Mouse (Mus musculus) liver, embryonic 14.5 days (tissue): ENCODE results near the gene Fah. TPM values are rescaled to one million over a fixed set of nuclear protein-coding genes. Genes with fewer than 3 reads are reported as not detected.

Experiments
- ATAC-seq: fragments of 200-750 bp; cut with Nextera tagmentation; 2 replicates; pipeline ENCODE4 v1.8.0; 2017; ENCODE audit warnings: moderate number of reproducible peaks, mild to moderate bottlenecking, moderate library complexity; ENCODE audit not compliant: insufficient read depth
- DNase-seq, 3 experiments: peaks; one replicate each; pipeline ENCODE4 v3.0.0-alpha.2; 2012 to 2013; ENCODE audit warnings: low read depth in 3 of 3, low spot score in 3 of 3
- H3K27ac ChIP-seq: fragments of 300-500 bp; sonication (generic); 2 replicates; pipeline ENCODE4 v1.5.1; 2014; ENCODE audit warnings: moderate library complexity, mild to moderate bottlenecking, control low read depth, inconsistent platforms
- H3K27me3 ChIP-seq: fragments of 300-500 bp; sonication (generic); 2 replicates; pipeline ENCODE4 v1.6.1; 2014; ENCODE audit warnings: mild to moderate bottlenecking, low read length, moderate library complexity; ENCODE audit not compliant: control insufficient read depth, insufficient read depth
- H3K36me3 ChIP-seq: fragments of 300-500 bp; sonication (generic); replicated peaks from 2 replicates; pipeline ENCODE4 v1.6.1; 2014; ENCODE audit warnings: low read depth; ENCODE audit not compliant: control insufficient read depth, insufficient read depth
- H3K4me1 ChIP-seq, 2 experiments: fragments of 200-500 bp in 1 of 2; fragments of 300-500 bp in 1 of 2; sonication (generic) in 1 of 2; replicated peaks; 2 replicates each; pipeline ENCODE4 v1.6.1; 2012 to 2014; ENCODE audit warnings: antibody characterized with exemption in 1 of 2, inconsistent platforms in 1 of 2, low read length in 1 of 2; ENCODE audit not compliant: control insufficient read depth in 2 of 2, insufficient read depth in 2 of 2
- H3K4me2 ChIP-seq: fragments of 300-500 bp; sonication (generic); 2 replicates; pipeline ENCODE4 v1.6.1; 2014; ENCODE audit warnings: low read depth, mild to moderate bottlenecking, control low read depth, moderate library complexity
- H3K4me3 ChIP-seq, 2 experiments: fragments of 200-500 bp in 1 of 2; fragments of 300-500 bp in 1 of 2; sonication (generic) in 1 of 2; 2 replicates each; pipeline ENCODE4 v1.5.1; 2012 to 2014; ENCODE audit warnings: low read depth in 2 of 2, low read length in 2 of 2, mild to moderate bottlenecking in 2 of 2, control low read depth in 1 of 2, inconsistent platforms in 1 of 2, moderate library complexity in 1 of 2; ENCODE audit not compliant: insufficient read depth in 1 of 2
- H3K9ac ChIP-seq: fragments of 300-500 bp; sonication (generic); replicated peaks from 2 replicates; pipeline ENCODE4 v1.6.1; 2014; ENCODE audit warnings: mild to moderate bottlenecking, control low read depth, moderate library complexity
- H3K9me3 ChIP-seq: fragments of 300-500 bp; sonication (generic); 2 replicates; pipeline ENCODE4 v1.6.1; 2016; ENCODE audit warnings: low read length, mixed read lengths; ENCODE audit not compliant: control insufficient read depth
- CTCF ChIP-seq: IDR thresholded peaks from 2 replicates; pipeline ENCODE4 v1.5.1; 2016; ENCODE audit warnings: antibody characterized with exemption, low read depth, control low read depth
- EP300 ChIP-seq: IDR thresholded peaks from 2 replicates; pipeline ENCODE4 v1.6.1; 2016; ENCODE audit warnings: antibody characterized with exemption, low read depth
- WGBS: fragments of 180-500 bp; shearing (Covaris S2); extraction: QIAGEN DNeasy Blood & Tissue Kit; methylation state at CpG from one replicate; pipeline ENCODE4 v1.1.7; 2014; ENCODE audit not compliant: insufficient replicate concordance; 5-methylcytosine and 5-hydroxymethylcytosine counted together
- polyA plus RNA-seq, 2 experiments: library from polyadenylated mRNA; depleted of rRNA in 1 of 2; stranded (reverse) in 1 of 2; unstranded in 1 of 2; fragments of >200 nt; fragmentation: Nextera tagmentation in 1 of 2; extraction: Ambion mirVana in 1 of 2; gene quantifications; 2 replicates each; pipeline versions ENCODE4 v1.2.1 to v1.2.3; 2012 to 2014

The Fah gene
- polyA plus RNA-seq, 2 experiments: 23.5 to 36.5 TPM

GRCm38 (mm10) chr7:84555294-84555693 lies 51.2 kb downstream of the Fah start:
- H3K27me3 ChIP-seq: no peaks in the 10 kb centered on the region
- WGBS: 41% methylated on average over 3 of the region's 3 CpGs
- no peak overlapping the region for H3K27ac ChIP-seq
- H3K9me3 ChIP-seq: no peaks in the 10 kb centered on the region
- TF ChIP-seq CTCF: no peak
- TF ChIP-seq EP300: no peak
- no peaks in the 10 kb centered on the region for H3K36me3 ChIP-seq
- H3K4me2 ChIP-seq: no peak overlapping the region
- no peak overlapping the region for H3K9ac ChIP-seq
- no peak for ATAC-seq
- no peak for DNase-seq
- no peaks in the 10 kb centered on the region for H3K4me1 ChIP-seq
- H3K4me3 ChIP-seq: no peak overlapping the region

- Histone ChIP-seq H3K4me2 (no peak overlapping the region), H3K4me1 (no peaks in the 10 kb centered on the region), H3K9ac (no peak overlapping the region), H3K36me3 (no peaks in the 10 kb centered on the region), H3K27me3 (no peaks in the 10 kb centered on the region), H3K4me3 (no peak overlapping the region), H3K27ac (no peak overlapping the region), H3K9me3 (no peaks in the 10 kb centered on the region)
- ATAC-seq: no peak
- 45% methylated on average over 2 of the region's 2 CpGs for WGBS
- no peak for DNase-seq
- TF ChIP-seq CTCF (no peak), EP300 (no peak)
These were observed 55.0 kb downstream of the Fah start for GRCm38 (mm10) chr7:84551472-84551871.

- ATAC-seq: no peak
- WGBS: 26% methylated on average over 4 of the region's 4 CpGs
These were observed 59.9 kb downstream of the Fah start for GRCm38 (mm10) chr7:84546667-84547066.

GRCm38 (mm10) chr7:84544946-84545345 lies 61.6 kb downstream of the Fah start:
- DNase-seq: no peak
- no peak overlapping the region for H3K4me2 ChIP-seq
- no peak overlapping the region for H3K27ac ChIP-seq
- H3K4me1 ChIP-seq: no peaks in the 10 kb centered on the region
- H3K9ac ChIP-seq: no peak overlapping the region
- H3K4me3 ChIP-seq: no peak overlapping the region
- 41% methylated on average over 4 of the region's 4 CpGs for WGBS
- H3K36me3 ChIP-seq: no peaks in the 10 kb centered on the region
- TF ChIP-seq EP300 (no peak), CTCF (no peak)
- no peaks in the 10 kb centered on the region for H3K27me3 ChIP-seq
- ATAC-seq: no peak
- no peaks in the 10 kb centered on the region for H3K9me3 ChIP-seq

More at GRCm38 (mm10) chr7:84546667-84547066, 59.9 kb downstream of the Fah start:
- Histone ChIP-seq H3K9ac (no peak overlapping the region), H3K27ac (no peak overlapping the region), H3K9me3 (no peaks in the 10 kb centered on the region), H3K4me2 (no peak overlapping the region), H3K4me3 (no peak overlapping the region), H3K36me3 (no peaks in the 10 kb centered on the region), H3K27me3 (no peaks in the 10 kb centered on the region), H3K4me1 (no peaks in the 10 kb centered on the region)
- TF ChIP-seq EP300 (no peak), CTCF (no peak)
- DNase-seq: no peak

Other genes with a start within 250 kb of the Fah start
- 0.16 and 0.22 TPM in 2 replicates for gene Arnt2, start 196.5 kb downstream of the Fah start, polyA plus RNA-seq (2012; rRNA removed)
- 0.39 TPM in 1 of 2 replicates, not detected in the other for gene Arnt2, start 196.5 kb downstream of the Fah start, polyA plus RNA-seq (2014; fragmentation: Nextera tagmentation; extraction: Ambion mirVana)
- gene Gm2115, start 77.8 kb downstream of the Fah start, polyA plus RNA-seq (2012; rRNA removed): not detected in 2 replicates
- 0.01 TPM in 1 of 2 replicates, not detected in the other for gene Gm2115, start 77.8 kb downstream of the Fah start, polyA plus RNA-seq (2014; fragmentation: Nextera tagmentation; extraction: Ambion mirVana)
- gene Zfand6, start 83.2 kb upstream of the Fah start, polyA plus RNA-seq (2012; rRNA removed): 46.6 and 75.5 TPM in 2 replicates
- gene Zfand6, start 83.2 kb upstream of the Fah start, polyA plus RNA-seq (2014; fragmentation: Nextera tagmentation; extraction: Ambion mirVana): 125 and 137 TPM in 2 replicates
- not detected in 2 replicates for gene Olfr291, start 246.8 kb upstream of the Fah start, polyA plus RNA-seq (2012; rRNA removed)
- gene Olfr291, start 246.8 kb upstream of the Fah start, polyA plus RNA-seq (2014; fragmentation: Nextera tagmentation; extraction: Ambion mirVana): not detected in 2 replicates